11 mouse cellular contexts compared by ENCODE assay signal in genomic region chr19:45789888-45790874, GRCm38 (mm10). TPM values are rescaled to one million over a fixed set of nuclear protein-coding genes. Genes with fewer than 3 reads are reported as not detected.
DNase-seq lines count a peak whose midpoint lies in the region; ATAC-seq and TF ChIP-seq lines count a peak whose summit lies in the region.
"Had no signal": no experiment of that assay in that cellular context is flagged by ENCODE, and none has a peak within 500 bp of the region (broad histone marks: within the 10 kb centered on the region; RNA-seq: fewer than 3 reads in every experiment).

No protein-coding gene starts in this region.

- H3K4me3 ChIP-seq in kidney, adult 2 months (ENCODE audit: insufficient read depth, low read depth, low read length) = no peak overlapping the region
- H3K4me3 ChIP-seq in hindbrain, embryonic 10.5 days = no peak overlapping the region
- H3K4me3 ChIP-seq in embryonic facial prominence, embryonic 10.5 days = no peak overlapping the region
- H3K4me3 ChIP-seq: embryonic facial prominence, embryonic 15.5 days; hindbrain, embryonic 15.5 days; midbrain, embryonic 15.5 days had no signal

- no peaks in the 10 kb centered on the region for H3K9me3 ChIP-seq in hindbrain, embryonic 10.5 days
- no peaks in the 10 kb centered on the region for H3K9me3 ChIP-seq in embryonic facial prominence, embryonic 10.5 days
- H3K9me3 ChIP-seq: embryonic facial prominence, embryonic 15.5 days; hindbrain, embryonic 15.5 days; midbrain, embryonic 15.5 days had no signal

- WGBS in kidney, adult 2 months = 83% methylated on average over 13 of the region's 13 CpGs
- 58% methylated on average over 13 of the region's 13 CpGs for WGBS in large intestine, adult 2 months
- WGBS in hindbrain, embryonic 10.5 days = 80% methylated on average over 13 of the region's 13 CpGs
- 78% methylated on average over 13 of the region's 13 CpGs for WGBS in embryonic facial prominence, embryonic 10.5 days

- no peak for DNase-seq in kidney, adult 2 months
- no peak for DNase-seq in kidney, postnatal 25 days
- DNase-seq in MEL-GATA-1-ER (ENCODE audit: extremely low read depth, low read depth) = peak; percentile 95
- peak; percentile 72 for DNase-seq in large intestine, adult 2 months (ENCODE audit: low read depth, low spot score)
- no peak for DNase-seq in hindbrain, embryonic 10.5 days (ENCODE audit: low spot score)
- no peak for DNase-seq in embryonic facial prominence, embryonic 10.5 days (ENCODE audit: low spot score)
- no peak for DNase-seq in heart, adult 8-10 months (ENCODE audit: low spot score)

- TF ChIP-seq POLR2A in kidney, adult 2 months (IDR thresholded peaks at IDR 0.05; ENCODE audit: low read depth, low read length) = no peak

- peak overlapping the region; percentile 17; the same call in 1 of the 2 replicates for H3K27ac ChIP-seq in kidney, adult 2 months (ENCODE audit: insufficient read depth, low read depth, low read length)
- H3K27ac ChIP-seq in hindbrain, embryonic 10.5 days = no peak overlapping the region
- no peak overlapping the region for H3K27ac ChIP-seq in embryonic facial prominence, embryonic 10.5 days (replicated peaks)
- H3K27ac ChIP-seq: embryonic facial prominence, embryonic 15.5 days; hindbrain, embryonic 15.5 days; midbrain, embryonic 15.5 days had no signal

- ATAC-seq in monocyte, adult 5-6 weeks (replicated peaks; ENCODE audit: insufficient number of reproducible peaks, low FRiP score, low TSS enrichment, poor library complexity, severe bottlenecking) = peak; percentile 94
- ATAC-seq: midbrain, embryonic 15.5 days had no signal

- no peaks in the 10 kb centered on the region for H3K36me3 ChIP-seq in kidney, adult 2 months (ENCODE audit: control insufficient read depth, insufficient read depth, low read length)
- H3K36me3 ChIP-seq in hindbrain, embryonic 10.5 days = no peaks in the 10 kb centered on the region
- no peaks in the 10 kb centered on the region for H3K36me3 ChIP-seq in embryonic facial prominence, embryonic 10.5 days (replicated peaks)
- H3K36me3 ChIP-seq: embryonic facial prominence, embryonic 15.5 days; hindbrain, embryonic 15.5 days; midbrain, embryonic 15.5 days had no signal

- no peaks in the 10 kb centered on the region for H3K27me3 ChIP-seq in kidney, adult 2 months (replicated peaks; ENCODE audit: control insufficient read depth, insufficient read depth, low read length)
- no peaks in the 10 kb centered on the region for H3K27me3 ChIP-seq in hindbrain, embryonic 10.5 days (ENCODE audit: insufficient read depth, poor library complexity, severe bottlenecking)
- H3K27me3 ChIP-seq in embryonic facial prominence, embryonic 10.5 days (replicated peaks; ENCODE audit: low read depth, poor library complexity, severe bottlenecking) = no peaks in the 10 kb centered on the region
- H3K27me3 ChIP-seq: embryonic facial prominence, embryonic 15.5 days; hindbrain, embryonic 15.5 days; midbrain, embryonic 15.5 days had no signal

- no peaks in the 10 kb centered on the region for H3K4me1 ChIP-seq in kidney, adult 2 months (ENCODE audit: control insufficient read depth, insufficient read depth, low read length)
- no peaks in the 10 kb centered on the region for H3K4me1 ChIP-seq in hindbrain, embryonic 10.5 days (replicated peaks)
- H3K4me1 ChIP-seq in embryonic facial prominence, embryonic 10.5 days = 0 out of 2 replicates have a peak, but pooled peaks cover 4% of the 10 kb centered on the region
- H3K4me1 ChIP-seq: hindbrain, embryonic 15.5 days; midbrain, embryonic 15.5 days had no signal

- no peak for TF ChIP-seq CTCF in kidney, adult 2 months (conservative IDR thresholded peaks at IDR 0.05; ENCODE audit: insufficient read depth, insufficient read length, low read depth, low read length)

RNA-seq across cellular contexts. Expression of gene Mgea5, which starts 6.5 kb away (rescaled TPM):
- 22.6 and 27.3 TPM in 2 replicates for polyA plus RNA-seq in kidney, adult 2 months (2012; rRNA removed)
- polyA plus RNA-seq in large intestine, adult 2 months (2012; rRNA removed) = 14.7 and 21.1 TPM in 2 replicates
- total RNA-seq in monocyte, adult 5-6 weeks (2017) = 301 to 380 TPM (median 322 TPM) in 3 replicates
- polyA plus RNA-seq in hindbrain, embryonic 10.5 days (2016; fragmentation: Nextera tagmentation; extraction: Ambion mirVana) = 60.0 and 60.8 TPM in 2 replicates
- polyA plus RNA-seq in embryonic facial prominence, embryonic 10.5 days (2016; fragmentation: Nextera tagmentation; extraction: Ambion mirVana) = 61.3 and 62.3 TPM in 2 replicates
- 10 to 100 TPM; 70.7 to 85.5 (median 82.4) TPM for total RNA-seq in heart, adult 8-10 months (2022)

RNA-seq across cellular contexts. Expression of gene Kcnip2, which starts 25.7 kb away (rescaled TPM):
- 9.2 and 9.4 TPM in 2 replicates for polyA plus RNA-seq in kidney, adult 2 months (2012; rRNA removed)
- 11.2 and 12.6 TPM in 2 replicates for polyA plus RNA-seq in large intestine, adult 2 months (2012; rRNA removed)
- not detected in 3 replicates for total RNA-seq in monocyte, adult 5-6 weeks (2017)
- polyA plus RNA-seq in hindbrain, embryonic 10.5 days (2016; fragmentation: Nextera tagmentation; extraction: Ambion mirVana) = 0.71 and 0.77 TPM in 2 replicates
- polyA plus RNA-seq in embryonic facial prominence, embryonic 10.5 days (2016; fragmentation: Nextera tagmentation; extraction: Ambion mirVana) = 0.44 and 0.67 TPM in 2 replicates
- 100 to 1,000 TPM; 173 to 231 (median 203) TPM for total RNA-seq in heart, adult 8-10 months (2022)

RNA-seq across cellular contexts. Expression of gene Npm3, which starts 40.8 kb away (rescaled TPM):
- polyA plus RNA-seq in kidney, adult 2 months (2012; rRNA removed) = 36.9 and 42.3 TPM in 2 replicates
- polyA plus RNA-seq in large intestine, adult 2 months (2012; rRNA removed) = 56.0 and 71.8 TPM in 2 replicates
- 33.8 to 73.5 TPM (median 54.3 TPM) in 3 replicates for total RNA-seq in monocyte, adult 5-6 weeks (2017)
- 9.2 and 10.2 TPM in 2 replicates for polyA plus RNA-seq in hindbrain, embryonic 10.5 days (2016; fragmentation: Nextera tagmentation; extraction: Ambion mirVana)
- polyA plus RNA-seq in embryonic facial prominence, embryonic 10.5 days (2016; fragmentation: Nextera tagmentation; extraction: Ambion mirVana) = 12.0 and 12.4 TPM in 2 replicates
- 10 to 100 TPM; 11.5 to 16.0 (median 13.9) TPM for total RNA-seq in heart, adult 8-10 months (2022)

RNA-seq across cellular contexts. Expression of gene Fgf8, which starts 47.5 kb away (rescaled TPM):
- not detected in 2 replicates for polyA plus RNA-seq in kidney, adult 2 months (2012; rRNA removed)
- not detected in 2 replicates for polyA plus RNA-seq in large intestine, adult 2 months (2012; rRNA removed)
- not detected in 3 replicates for total RNA-seq in monocyte, adult 5-6 weeks (2017)
- polyA plus RNA-seq in hindbrain, embryonic 10.5 days (2016; fragmentation: Nextera tagmentation; extraction: Ambion mirVana) = 3.4 and 10.0 TPM in 2 replicates
- 36.9 and 43.2 TPM in 2 replicates for polyA plus RNA-seq in embryonic facial prominence, embryonic 10.5 days (2016; fragmentation: Nextera tagmentation; extraction: Ambion mirVana)
- total RNA-seq in heart, adult 8-10 months (2022) = not detected

Comparison
In these comparisons a context has a peak if more than half of its experiments do, and no peak if none do; other contexts are left out.
1. DNase-seq: peak in MEL-GATA-1-ER (single experiment) and large intestine, adult 2 months (single experiment); none in kidney, adult 2 months (single experiment), kidney, postnatal 25 days (0 of 2), hindbrain, embryonic 10.5 days (single experiment), embryonic facial prominence, embryonic 10.5 days (single experiment) and heart, adult 8-10 months (single experiment).